8 mouse cellular contexts compared by ENCODE assay signal in the genomic region with DNA sequence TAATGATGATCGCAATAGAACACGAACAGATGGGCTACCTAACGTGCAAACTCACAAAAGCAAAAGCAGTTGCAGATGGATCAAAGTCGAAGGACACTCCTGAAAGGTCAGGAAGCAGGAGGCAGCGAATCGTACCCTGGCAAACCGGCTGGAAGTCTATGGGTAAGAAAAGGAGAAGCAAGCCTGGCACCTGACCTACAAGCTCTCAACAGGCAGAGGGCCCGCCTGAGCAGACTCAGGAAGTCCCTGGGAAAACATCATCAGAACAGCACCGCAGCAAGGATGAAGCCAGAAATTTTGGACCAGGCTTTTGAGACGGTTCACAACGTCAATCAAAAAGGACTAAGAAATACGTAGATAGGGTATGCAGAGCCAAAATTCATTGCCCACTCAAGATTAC. TPM values are rescaled to one million over a fixed set of nuclear protein-coding genes. Genes with fewer than 3 reads are reported as not detected.
DNase-seq lines count a peak whose midpoint lies in the region; ATAC-seq lines count a peak whose summit lies in the region.

No protein-coding gene starts in this region.

- H3K9ac ChIP-seq in forebrain, embryonic 12.5 days = 0 out of 2 replicates have a peak overlapping the region, but pooled peaks have one; percentile 89
- peak overlapping the region; percentile 93 for H3K9ac ChIP-seq in hindbrain, embryonic 13.5 days
- H3K9ac ChIP-seq in stomach, embryonic 15.5 days = no peak overlapping the region

- no peaks in the 10 kb centered on the region for H3K9me3 ChIP-seq in forebrain, embryonic 12.5 days
- H3K9me3 ChIP-seq in hindbrain, embryonic 13.5 days = no peaks in the 10 kb centered on the region
- no peaks in the 10 kb centered on the region for H3K9me3 ChIP-seq in megakaryocyte, embryonic 14.5 days
- no peaks in the 10 kb centered on the region for H3K9me3 ChIP-seq in stomach, embryonic 15.5 days

- 6% methylated on average over 12 of the region's 12 CpGs for WGBS in forebrain, embryonic 12.5 days
- 6% methylated on average over 12 of the region's 12 CpGs for WGBS in hindbrain, embryonic 13.5 days
- 16% methylated on average over 12 of the region's 12 CpGs for WGBS in stomach, embryonic 15.5 days

- no peak overlapping the region for H3K27ac ChIP-seq in forebrain, embryonic 12.5 days
- no peak overlapping the region for H3K27ac ChIP-seq in hindbrain, embryonic 13.5 days
- no peak overlapping the region for H3K27ac ChIP-seq in stomach, embryonic 15.5 days

- H3K36me3 ChIP-seq in forebrain, embryonic 12.5 days (replicated peaks) = no peaks in the 10 kb centered on the region
- H3K36me3 ChIP-seq in hindbrain, embryonic 13.5 days = no peaks in the 10 kb centered on the region
- no peaks in the 10 kb centered on the region for H3K36me3 ChIP-seq in megakaryocyte, embryonic 14.5 days (replicated peaks; ENCODE audit: low read length)
- H3K36me3 ChIP-seq in stomach, embryonic 15.5 days = no peaks in the 10 kb centered on the region

- H3K27me3 ChIP-seq in forebrain, embryonic 12.5 days = peaks cover 45% of the 10 kb centered on the region
- peaks cover 20% of the 10 kb centered on the region; the same call in 1 of the 2 replicates for H3K27me3 ChIP-seq in hindbrain, embryonic 13.5 days
- H3K27me3 ChIP-seq in megakaryocyte, embryonic 14.5 days (replicated peaks) = peaks cover 34% of the 10 kb centered on the region
- no peaks in the 10 kb centered on the region for H3K27me3 ChIP-seq in stomach, embryonic 15.5 days (replicated peaks)

- peak overlapping the region; percentile 98 for H3K4me2 ChIP-seq in forebrain, embryonic 12.5 days
- H3K4me2 ChIP-seq in hindbrain, embryonic 13.5 days = peak overlapping the region; percentile 93
- peak overlapping the region; percentile 87 for H3K4me2 ChIP-seq in stomach, embryonic 15.5 days

- ATAC-seq in forebrain, embryonic 12.5 days (ENCODE audit: low FRiP score) = no peak
- ATAC-seq in hindbrain, embryonic 13.5 days (ENCODE audit: low FRiP score) = no peak
- ATAC-seq in stomach, embryonic 15.5 days (ENCODE audit: insufficient read depth, low FRiP score, low read depth) = no peak
- ATAC-seq in activated CD4-positive, CD25-positive, alpha-beta regulatory T cell, adult 4 months = no peak

- DNase-seq in B cell, adult 2 months = peak; percentile 31 to 33
- DNase-seq in adrenal gland, postnatal 25 days = peak; percentile 21
- DNase-seq in left cerebral cortex, postnatal 25 days (ENCODE audit: low spot score in 2 of 2) = peak; percentile 46 to 61

- intact Hi-C loops in left cerebral cortex, postnatal 25 days (cut with DNase I) = loop anchor here (5.0 kb wide), 1 partner anchor 211 kb away; no protein-coding TSS in a partner anchor

- H3K4me1 ChIP-seq in forebrain, embryonic 12.5 days = peaks cover 18% of the 10 kb centered on the region
- peaks cover 24% of the 10 kb centered on the region for H3K4me1 ChIP-seq in hindbrain, embryonic 13.5 days (replicated peaks)
- peaks cover 30% of the 10 kb centered on the region for H3K4me1 ChIP-seq in megakaryocyte, embryonic 14.5 days
- H3K4me1 ChIP-seq in stomach, embryonic 15.5 days = 0 out of 2 replicates have a peak, but pooled peaks cover 13% of the 10 kb centered on the region

- H3K4me3 ChIP-seq in forebrain, embryonic 12.5 days (replicated peaks) = peak overlapping the region; percentile 82
- peak overlapping the region; percentile 80 for H3K4me3 ChIP-seq in hindbrain, embryonic 13.5 days
- H3K4me3 ChIP-seq in megakaryocyte, embryonic 14.5 days (replicated peaks) = peak overlapping the region; percentile 91
- H3K4me3 ChIP-seq in stomach, embryonic 15.5 days (replicated peaks) = peak overlapping the region; percentile 79

RNA-seq across cellular contexts. Expression of gene Dgkh, which starts 1.3 kb away (rescaled TPM):
- total RNA-seq in adrenal gland, postnatal 25 days (2021) = 7.8 and 9.6 TPM in 2 replicates
- 1.2 and 1.6 TPM in 2 replicates for polyA plus RNA-seq in forebrain, embryonic 12.5 days (2016; fragmentation: Nextera tagmentation; extraction: Ambion mirVana)
- 2.3 and 2.9 TPM in 2 replicates for polyA plus RNA-seq in hindbrain, embryonic 13.5 days (2015; fragmentation: Nextera tagmentation; extraction: Ambion mirVana)
- 10 to 100 TPM; 79.4 to 84.9 TPM for total RNA-seq in left cerebral cortex, postnatal 25 days (2021)
- 0.01 and 0.17 TPM in 2 replicates for polyA plus RNA-seq in megakaryocyte, embryonic 14.5 days (2012; ENCODE audit: insufficient read depth, low replicate concordance)
- 1.7 TPM in 2 replicates for polyA plus RNA-seq in stomach, embryonic 15.5 days (2015; fragmentation: Nextera tagmentation; extraction: Ambion mirVana)
- polyA plus RNA-seq in activated CD4-positive, CD25-positive, alpha-beta regulatory T cell, adult 4 months (2017; shearing (Covaris generic)) = 1 to 10 TPM; 1.6 to 2.7 TPM
